Mouse (Mus musculus): ENCODE measurements around the gene Camk1d. TPM values are rescaled to one million over a fixed set of nuclear protein-coding genes. Genes with fewer than 3 reads are reported as not detected.
A peak's percentile ranks its signal among the peaks of the same experiment; 100 is the strongest.
"Not testable (repeated sequence)": the region's sequence is repeated elsewhere in the genome, so short reads cannot be mapped to it uniquely, and the experiment has no call there.

Camk1d gene
- total RNA-seq, 2 experiments from 2014 or later = 168 to 171 TPM

DNA sequence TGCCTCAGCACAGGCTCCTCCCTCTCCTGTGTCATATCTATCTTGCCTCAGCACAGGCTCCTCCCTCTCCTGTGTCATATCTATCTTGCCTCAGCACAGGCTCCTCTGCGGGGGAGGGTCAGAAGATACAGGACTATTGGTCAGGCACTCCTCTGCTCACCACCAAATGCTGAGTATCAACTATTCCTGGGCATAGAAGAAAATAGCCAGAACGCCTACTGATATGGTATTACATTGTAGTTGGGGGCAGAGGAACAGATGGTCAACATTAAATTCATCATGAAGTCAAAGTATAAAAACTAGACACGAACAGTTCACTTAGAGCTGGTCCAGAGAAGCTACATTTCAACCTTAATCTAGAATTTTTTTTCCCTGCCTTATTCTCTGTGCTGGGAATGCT, 395.2 kb downstream of the Camk1d start:
- no peak for DNase-seq

DNA sequence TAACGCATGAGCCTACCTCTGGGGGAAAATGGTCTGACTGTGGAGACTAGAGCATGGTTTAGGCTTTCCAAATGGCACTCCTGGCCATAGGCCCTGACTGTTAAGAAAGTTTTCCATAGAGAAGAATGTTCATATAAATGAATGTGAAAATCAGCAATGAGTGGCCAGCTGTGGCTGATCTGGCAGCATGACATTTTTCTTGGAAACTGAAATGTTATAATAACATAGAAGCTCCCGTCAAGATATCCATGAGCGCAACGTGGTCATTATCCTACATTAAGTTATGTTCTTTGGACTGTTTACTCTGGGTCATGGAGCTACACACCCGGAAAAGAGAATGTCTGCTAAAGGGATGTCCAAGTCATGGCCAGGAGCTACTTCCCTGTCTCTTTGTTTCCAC, 397.6 kb downstream of the Camk1d start:
- DNase-seq = no peak

DNA sequence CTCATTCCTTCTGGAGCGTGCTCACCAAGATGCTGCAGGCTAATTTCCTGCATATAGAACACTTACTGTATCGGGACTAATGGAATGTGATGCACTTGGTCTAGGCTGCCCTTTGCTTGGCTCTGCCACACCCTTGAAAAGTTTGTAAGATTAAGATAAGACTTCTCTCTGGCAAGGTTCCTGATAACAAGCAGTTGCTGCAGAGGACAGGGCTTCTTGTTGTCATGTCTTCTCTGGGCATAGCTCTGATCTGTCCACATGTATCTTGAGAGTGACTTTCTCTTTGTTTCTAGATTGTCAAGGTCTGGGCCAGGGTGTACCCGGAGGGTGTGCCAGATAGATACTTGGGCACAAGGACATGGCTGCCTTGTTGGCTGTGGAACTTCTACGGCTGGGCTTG, 398.1 kb downstream of the Camk1d start:
- no peak for DNase-seq

DNA sequence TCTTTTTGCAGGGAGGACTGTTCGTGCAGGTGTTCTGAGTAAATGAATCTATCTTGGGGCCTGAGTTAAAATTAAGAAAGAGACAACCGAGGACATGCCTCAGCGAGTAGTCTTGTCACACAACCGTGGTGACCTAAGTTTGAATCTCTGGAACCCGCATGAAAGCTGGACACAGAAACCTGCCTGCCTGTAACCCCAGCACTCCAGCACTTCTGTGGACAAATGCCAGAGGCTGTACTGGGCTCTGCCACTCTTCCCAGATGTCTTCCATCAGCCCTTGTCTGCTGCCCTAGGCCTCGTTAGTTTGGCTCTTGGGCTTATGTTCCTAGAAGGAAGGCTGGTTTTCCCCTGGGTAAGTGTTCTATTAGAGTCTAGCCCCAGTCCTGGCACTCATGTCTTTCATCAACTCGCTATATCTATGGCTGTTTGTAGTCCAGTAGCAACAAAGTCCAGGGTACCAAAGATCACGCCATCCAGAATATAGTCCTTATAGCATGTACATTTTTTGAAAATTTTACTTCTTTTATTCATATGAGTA, 399.0 kb downstream of the Camk1d start:
- DNase-seq = no peak

DNA sequence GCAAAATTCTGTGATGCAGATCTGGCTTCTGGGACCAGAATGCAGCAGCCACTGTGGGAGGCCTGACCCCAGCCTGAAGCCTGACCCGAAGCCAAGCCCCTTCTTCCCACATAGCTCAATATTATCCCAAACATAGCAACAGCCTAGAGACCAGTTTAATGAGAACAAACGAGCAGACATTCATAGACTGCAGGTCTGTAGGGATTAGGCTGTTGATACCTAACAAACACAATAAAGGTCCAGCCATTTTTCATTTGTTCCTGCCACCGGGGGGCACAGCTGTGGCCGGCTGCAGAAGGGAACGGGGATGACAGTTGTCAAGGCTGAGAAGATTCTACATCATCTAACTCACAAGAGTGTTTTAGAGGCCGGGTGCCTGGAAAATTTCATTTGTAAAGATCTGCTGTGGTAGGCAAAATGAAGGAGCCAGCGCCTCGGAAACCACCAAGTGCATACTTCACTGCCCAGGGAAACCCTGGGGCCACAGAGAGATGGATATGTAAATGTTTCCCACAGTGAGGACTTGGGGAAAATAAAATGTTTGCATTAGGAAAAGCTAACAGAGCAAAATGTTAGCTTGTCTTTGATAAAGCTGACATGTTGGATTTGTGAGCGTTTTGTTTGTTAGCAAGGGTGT, 399.7 kb downstream of the Camk1d start:
- DNase-seq = no peak

DNA sequence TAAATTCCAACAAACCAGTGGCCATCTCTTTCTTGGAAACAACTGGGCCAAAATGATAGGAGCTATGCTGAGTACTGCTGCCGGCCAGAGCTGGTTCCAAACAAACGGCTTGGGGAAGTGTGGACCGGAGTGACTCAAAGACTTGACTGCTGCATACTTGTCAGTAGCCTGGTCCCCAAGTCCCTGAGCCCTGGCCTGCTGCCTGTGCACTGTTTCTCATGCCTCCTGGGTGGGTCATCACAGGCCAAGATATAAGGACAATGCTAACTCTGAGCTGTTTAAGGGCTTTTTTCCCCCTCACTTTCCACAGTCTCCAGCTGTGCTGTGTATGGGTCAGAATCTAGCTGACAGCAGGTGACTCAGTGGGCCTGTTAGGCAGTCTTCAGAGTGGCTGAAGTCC, 409.2 kb downstream of the Camk1d start:
- DNase-seq = no peak

DNA sequence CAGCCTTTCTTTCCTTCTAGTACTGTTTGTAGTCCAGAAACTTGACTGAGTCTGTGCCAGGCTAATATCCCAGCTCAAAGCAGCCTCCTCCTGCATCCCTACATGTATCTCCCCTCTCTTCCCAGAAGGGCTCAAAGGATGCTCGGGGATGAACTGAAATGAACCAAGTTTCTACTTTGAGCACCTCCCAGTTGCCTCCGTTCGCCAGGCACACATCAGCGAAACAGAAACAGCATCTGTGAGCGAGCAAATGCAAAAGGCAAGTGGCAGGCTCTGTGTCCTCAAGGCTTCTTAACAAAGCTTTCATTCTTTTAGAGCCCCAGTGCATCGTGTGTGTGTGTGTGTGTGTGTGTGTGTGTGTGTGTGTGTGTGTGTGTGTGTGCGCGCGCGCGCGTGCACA, 409.9 kb downstream of the Camk1d start:
- no peak for DNase-seq

DNA sequence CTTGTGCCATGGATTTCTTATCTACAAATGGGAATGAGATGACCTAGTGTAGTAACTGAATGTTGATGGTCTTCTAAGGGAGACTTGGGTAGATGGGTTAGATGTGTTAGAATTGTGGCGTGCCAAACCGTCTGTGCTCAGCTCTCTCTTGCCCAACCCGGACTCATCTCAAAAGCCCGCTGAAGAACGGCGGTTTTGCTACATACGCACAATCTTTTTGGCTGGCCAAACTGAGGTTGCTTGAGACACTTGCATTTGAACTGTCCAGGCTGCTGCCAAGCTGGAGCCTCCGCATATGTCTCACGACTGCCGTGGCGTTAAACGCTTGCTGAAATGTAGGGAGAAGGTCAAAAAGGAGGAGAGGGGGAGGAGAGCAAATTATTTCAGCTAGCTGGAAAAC, 413.0 kb downstream of the Camk1d start:
- DNase-seq = no peak

DNA sequence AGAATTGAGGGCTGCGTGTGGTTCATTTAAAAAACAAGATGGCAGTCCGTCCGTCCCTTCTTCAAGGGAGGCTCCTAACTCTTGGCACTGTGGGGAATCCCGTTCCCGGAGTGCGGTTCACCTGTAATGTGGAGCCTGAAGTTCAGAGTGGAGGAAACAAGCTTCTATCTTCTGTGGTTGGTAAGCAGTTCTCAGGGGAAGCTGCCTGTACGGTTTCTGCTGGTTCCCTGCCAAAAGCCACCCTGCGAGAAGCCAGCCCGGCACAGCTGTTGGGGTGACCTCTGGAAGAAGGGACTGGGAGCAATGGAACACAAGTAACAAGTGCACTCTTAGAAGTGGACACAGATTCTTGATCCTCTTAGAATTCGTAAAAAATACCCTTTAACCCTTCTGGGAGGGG, 416.2 kb downstream of the Camk1d start:
- no peak for DNase-seq

DNA sequence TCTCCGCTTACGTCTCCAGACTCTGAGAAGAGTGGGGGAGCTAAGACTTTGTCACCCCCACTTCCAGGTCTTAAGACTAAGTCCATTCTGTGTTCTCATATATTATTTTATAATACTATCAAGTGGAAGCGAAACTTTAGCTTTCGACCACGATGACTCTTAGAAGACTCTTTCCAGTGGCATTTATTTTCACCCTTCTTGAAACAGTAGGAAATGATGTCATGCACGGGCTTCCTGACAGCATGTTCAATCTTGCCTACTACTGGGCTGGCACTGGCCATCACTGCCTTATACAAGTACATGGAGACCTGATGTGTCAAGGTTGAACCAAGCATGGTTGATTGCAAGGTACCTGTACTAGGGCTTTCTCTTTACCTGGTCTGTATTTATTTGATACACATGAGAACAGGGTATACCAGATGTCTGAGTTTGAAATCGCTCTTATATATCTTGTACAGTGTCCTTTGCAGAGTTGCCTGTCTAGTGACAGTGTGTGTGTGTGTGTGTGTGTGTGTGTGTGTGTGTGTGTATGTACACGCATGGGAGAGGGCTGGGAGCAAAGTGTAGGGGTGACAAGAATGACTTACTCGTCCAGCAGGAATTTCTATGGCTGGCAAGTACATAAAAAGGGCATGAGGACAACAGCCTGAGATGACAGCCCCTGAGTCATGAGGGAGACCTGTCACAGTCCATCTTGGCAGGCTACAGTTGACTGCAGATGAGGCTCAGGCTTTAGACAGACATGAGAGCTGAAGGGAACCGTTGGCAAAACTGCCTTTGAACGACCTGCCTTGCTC, 417.4 kb downstream of the Camk1d start:
- no peak for DNase-seq

DNA sequence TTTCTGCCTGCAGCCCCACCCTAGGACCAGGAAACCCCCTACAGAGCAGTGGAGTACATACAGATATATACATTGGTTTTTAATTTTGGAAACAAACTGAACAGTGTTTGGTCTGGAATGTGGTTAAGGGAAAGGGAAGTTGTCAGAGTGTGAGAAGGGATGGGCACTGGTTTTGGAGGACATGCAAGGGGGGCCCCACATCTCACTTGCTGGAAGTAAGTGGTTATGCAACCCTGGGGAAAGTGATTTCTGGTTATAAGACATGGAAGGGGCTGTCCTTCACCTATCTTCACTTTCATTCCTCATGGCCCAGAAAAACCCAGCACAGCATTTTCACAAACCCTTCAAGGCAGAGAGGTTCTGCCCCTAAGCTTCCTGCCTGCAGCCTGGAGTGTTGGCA, 419.2 kb downstream of the Camk1d start:
- no peak for DNase-seq

DNA sequence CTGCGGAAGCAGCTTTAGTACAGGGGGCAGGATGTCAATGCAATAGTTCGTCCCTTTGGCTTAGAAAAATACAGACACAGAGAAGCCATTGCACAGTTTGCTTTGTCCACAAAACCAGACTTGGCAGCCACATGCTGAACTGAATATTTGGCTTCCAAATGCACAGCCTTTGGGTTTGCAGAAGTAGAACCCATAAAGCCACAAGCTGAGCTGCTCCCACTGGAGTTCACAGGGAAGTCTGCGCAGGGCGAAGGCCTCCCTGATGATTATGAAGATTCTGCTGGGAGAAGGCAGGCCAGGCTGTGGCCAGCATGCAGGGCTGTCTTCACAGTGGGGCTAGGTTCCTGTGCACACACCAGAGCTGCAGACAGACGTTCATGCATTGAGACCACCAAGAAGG, 419.9 kb downstream of the Camk1d start:
- no peak for DNase-seq

DNA sequence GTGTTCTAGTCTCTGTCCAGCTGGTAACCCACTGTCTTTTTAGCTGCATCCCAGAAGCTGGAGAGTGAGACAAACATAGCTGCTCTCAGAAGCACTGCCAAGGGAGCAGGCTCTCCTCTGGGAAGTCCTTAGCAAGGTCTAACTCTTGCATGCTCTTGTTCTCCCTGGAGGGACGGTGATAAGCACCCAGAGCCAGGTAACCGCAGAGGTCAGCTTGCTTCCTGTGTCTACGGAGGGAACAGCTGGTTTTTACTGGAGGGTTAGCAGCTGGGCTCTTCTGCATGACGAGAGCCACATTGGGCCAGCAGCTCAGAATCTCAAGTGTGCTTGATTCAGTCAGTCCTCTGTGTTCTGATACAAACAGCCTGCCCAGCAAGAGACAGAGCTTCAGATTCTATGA, 425.7 kb downstream of the Camk1d start:
- no peak for DNase-seq

DNA sequence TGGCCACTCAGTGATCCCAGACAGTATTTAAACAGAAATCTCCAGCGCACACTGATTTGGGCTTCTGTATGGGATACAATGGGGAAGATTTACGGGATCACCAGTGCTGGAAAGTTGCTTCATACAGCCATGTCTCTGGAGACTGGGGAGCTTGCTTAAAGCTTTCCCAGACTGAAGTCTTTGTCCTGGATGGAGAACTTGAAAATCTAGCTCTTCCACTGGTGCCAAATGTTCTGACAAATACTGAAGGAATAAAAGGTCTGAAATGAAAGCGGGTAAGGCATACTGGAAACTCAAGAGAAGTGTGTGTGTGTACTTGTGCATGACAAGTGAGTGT, 427.3 kb downstream of the Camk1d start:
- DNase-seq = no peak

DNA sequence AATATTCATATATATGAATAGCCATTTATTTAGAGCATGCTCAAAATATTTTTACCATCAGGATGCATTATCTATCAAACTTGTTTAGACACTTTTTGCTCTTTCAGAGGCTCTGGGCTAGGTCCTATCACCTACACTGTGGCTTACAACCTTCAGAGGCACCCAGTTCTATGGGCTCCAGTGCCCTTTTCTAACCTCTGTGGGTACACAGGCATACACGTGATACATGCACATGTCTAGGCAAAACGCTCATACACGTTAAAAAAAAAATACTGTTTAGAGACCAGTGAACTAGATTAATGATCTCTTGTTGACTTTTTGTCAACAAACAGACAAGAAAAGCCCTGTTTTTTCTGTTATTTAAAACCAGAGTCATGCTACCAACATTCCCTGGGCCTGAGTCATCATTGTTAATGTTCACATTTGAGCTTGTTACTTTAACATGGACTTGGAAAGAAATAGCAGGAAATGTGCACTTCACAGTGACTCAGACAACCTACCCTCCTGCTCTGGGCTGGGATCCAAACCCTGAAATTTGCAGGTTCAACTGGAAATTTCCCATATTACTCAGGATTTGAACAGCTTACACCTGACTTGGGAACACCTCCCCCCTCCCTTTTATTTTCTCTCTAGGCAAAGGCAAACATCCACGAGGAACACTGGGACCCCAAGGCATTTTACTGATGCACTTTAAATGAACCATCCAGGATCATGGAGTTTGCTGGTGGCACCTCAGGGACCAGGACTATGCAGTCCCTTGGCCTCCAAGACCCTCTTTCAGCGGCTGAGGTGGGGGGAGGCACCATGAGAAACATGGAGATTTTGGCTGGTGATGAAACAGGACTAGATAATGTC, 427.9 kb downstream of the Camk1d start:
- DNase-seq = no peak

DNA sequence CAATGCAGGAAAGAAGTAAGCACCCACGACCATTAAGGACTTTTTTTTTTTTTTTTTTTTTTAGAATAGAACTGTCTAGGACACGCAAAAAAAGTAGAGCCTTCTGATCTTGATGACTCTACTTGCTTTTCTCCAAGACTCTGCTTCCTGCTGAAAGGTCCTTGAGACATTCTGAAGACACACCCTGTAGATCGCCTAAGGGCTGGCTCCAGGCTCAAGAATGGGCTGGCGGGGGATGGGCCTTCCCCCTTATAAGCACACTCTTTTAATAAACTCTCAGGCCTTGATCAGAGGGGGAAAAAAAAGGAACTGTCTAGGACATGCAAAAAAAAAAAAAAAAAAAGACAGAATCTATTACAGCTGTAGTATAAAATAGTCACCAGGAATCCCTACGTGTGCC, 430.0 kb downstream of the Camk1d start:
- DNase-seq = no peak

DNA sequence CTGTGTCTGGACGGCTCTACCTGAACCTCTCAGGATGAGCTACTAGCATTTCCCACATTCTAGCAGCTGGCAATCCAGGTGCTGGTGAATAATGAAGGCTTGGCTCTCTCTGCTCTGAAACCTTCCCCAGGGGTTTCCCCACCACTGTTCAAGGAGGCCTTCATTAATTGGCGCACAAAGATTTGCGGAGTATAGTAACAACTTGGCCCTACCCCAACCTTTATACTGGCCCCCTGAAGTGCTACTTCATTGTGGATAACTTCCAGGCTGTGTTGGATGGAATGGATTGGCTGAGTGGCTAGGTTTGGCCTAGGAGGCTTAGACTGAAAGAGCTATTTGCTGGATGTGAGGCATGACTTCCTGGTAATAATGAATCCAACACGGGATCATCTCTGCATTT, 431.7 kb downstream of the Camk1d start:
- no peak for DNase-seq

DNA sequence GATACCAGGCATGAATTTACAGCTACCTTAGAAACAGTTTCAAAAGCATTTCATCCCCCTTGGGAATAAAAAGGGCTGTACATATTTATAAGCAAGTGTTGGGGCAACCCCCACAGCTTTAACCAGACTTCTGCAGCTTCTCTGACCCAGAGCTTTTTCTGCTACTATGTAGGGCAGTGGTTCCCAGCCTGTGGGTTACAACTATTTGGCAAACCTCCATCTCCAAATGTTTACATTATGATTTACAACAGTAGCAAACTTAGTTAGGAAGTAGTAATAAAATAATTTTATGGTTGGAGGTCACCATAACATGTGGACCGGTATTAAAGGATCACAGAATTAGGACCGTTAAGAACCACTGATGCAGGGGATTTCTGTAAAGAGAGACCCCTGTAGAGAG, 446.3 kb downstream of the Camk1d start:
- no peak for DNase-seq

DNA sequence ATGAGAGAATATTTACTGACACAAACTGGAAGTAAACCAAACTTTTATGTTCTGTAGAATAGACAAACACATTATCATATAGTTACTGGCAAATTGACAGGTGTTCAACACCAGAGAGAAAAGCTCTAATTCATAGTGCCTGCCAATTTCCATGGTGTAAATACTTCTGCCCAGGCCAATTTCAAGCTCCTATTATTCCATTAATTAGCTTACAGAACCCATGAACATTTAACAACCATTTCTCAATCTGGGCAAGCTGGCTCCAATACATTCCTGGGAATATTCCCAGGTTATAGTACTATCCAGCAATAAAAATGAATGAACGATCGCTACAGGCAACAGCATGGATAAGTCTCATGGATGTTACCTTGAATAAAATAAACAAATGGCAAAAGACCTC, 452.0 kb downstream of the Camk1d start:
- no peak for DNase-seq

DNA sequence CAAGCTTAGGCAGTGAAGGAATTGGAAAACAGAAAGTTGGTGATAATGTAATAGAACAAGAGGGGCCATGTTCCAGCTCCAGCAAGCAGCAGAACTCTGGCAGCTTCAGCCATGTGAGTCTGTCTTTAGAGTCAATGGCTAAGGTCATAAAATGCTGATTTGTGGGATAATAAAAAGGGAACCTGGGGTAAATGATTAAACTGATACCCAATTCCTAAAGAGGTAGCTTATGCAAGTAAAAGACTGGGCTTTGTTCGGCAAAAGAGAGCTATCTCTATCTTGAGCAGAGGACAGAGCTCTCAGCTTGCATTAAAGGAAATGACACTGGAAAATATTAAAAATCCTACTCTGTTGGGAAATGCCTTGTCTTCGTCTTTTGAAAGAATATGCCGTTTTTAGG, 456.1 kb downstream of the Camk1d start:
- DNase-seq = no peak

DNA sequence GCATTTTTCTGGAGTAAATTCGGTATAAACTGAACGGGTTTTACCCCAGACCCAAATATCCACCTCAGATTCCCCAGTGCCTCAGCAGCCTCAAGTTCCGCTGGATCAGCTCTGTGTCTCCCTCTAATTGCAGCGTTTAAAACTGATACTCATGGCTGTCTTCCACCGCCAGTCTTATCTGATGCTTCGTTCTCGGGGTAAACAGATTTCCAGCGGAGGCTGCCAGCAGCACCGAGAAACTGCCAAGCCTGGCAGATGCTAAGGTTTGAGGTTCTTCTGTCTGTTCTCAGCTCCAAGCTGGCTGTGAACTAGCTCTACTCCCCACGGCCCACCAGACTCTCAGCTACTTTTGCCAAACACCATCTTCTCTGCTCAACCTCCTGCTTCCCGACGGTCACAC, 464.3 kb downstream of the Camk1d start:
- peak; percentile 78 to 83 for DNase-seq

DNA sequence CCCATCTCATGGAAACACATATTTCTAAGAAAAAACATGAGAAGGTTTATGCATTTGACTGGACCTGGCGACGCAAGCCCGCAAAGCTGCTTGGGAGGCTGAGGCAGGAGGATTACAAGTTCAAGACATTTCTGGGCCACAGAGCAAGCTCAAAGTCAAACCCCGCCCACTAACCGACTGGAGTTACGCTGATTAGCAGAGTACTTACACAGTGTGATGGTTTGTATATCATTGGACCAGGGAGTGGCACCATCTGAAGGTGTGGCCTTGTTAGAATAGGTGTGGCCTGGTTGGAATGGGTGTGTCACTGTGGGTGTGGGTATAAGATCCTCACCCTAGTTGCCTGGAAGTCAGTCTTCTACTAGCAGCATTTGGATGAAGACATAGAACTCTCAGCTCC, 465.1 kb downstream of the Camk1d start:
- DNase-seq = not testable (repeated sequence)
